Mouse (Mus musculus) natural killer cell, adult 2 months (primary cell): ENCODE measurements around the gene Olfr877.

Experiments used
- DNase-seq, 2 experiments: peaks; one replicate each; pipeline ENCODE4 v3.0.0; 2022; ENCODE audit warnings: low spot score in 2 of 2

Gene Olfr877

DNA sequence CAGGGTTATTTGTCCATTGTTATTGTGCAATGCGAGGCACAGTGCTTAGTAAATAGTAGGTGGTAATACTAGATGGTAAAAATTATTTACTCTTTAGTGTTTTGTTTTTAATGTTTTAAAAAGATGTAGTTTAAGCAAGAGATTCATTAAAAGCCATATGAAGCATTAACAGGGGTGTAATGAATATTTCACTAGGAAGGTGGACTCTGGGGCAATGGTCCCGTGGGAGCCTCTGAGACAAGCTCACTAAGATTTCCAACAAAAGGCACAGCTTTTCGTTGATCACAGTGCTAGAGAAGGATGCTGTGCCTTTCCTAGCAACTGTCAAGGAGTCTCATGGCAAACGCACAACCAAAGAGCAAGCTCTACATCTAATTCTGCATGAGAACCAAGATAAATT, at the start of gene Olfr877:
Olfr877 (plus strand) TSS at position 301 of the 400 bp plus-strand sequence.
- DNase-seq, result no peak

GRCm38 (mm10) chr9:37807235-37807634, 46.8 kb upstream of the Olfr877 start:
- DNase-seq, result no peak

- no peak for DNase-seq
Measured at GRCm38 (mm10) chr9:37808456-37808855, 45.6 kb upstream of the Olfr877 start.

GRCm38 (mm10) chr9:37808976-37809375, 45.1 kb upstream of the Olfr877 start:
- no peak for DNase-seq

GRCm38 (mm10) chr9:37814696-37815095, 39.4 kb upstream of the Olfr877 start:
- no peak for DNase-seq

DNA sequence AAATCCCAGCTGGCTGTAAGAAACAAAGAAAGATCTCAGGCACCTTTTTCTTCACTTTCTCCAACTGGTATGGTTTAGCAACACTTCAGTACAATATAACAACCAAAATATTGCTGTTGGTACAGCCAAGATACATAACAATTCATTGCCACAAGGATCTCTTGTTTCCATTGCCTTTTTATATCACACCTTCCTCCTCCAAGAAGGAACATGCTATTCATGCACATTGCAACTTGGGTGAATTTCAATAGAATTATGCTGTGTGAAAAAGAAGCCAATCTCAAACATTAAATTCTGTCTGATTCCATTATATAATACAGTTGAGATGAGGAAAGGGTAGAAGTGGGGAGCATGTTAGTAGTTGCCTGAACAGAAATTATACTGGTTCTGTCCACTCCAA, 24.2 kb upstream of the Olfr877 start:
- DNase-seq, result no peak

DNA sequence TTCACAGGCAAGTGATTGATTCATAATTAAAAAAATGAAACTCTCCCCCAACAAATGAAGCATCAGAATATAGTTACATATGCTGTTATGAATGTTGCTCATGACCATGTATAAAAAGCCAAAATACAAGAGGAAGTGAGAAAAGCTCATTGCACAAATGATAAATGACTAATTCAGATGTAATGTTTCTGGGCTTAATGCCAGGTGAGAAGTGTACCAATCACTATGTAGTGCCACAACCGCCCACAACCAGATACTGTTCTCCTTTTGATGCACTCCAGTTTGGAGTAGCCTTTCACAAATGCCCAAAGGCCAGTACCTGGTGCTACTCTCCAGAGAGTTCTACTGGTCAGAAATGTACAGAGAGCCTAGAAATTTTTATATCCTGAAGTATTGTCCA, 20.7 kb upstream of the Olfr877 start:
- DNase-seq, result no peak

- no peak for DNase-seq
Measured at GRCm38 (mm10) chr9:37849267-37849666, 4.8 kb upstream of the Olfr877 start.

DNA sequence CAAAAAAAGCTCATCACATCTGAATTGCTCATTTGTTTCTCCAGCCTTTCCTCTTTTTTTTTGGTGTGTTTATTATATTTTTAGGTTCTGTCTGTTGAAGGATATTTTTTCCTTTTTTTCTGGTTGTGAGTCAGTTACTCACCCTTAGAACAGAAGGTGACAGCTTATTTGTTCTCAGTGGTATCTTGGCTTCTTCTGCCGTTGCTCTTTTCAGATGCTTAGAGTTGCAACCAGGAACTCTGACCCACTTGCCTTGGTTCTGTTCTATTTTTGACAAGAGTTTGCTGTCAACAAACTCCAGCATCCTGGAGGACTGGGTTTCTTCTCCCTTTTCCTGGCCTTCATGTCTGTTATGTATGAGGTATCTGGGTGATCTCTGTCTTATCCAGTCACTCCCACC, 9.3 kb downstream of the Olfr877 start:
- no peak for DNase-seq

- no peak for DNase-seq
Measured at GRCm38 (mm10) chr9:37870246-37870645, 16.2 kb downstream of the Olfr877 start.

DNA sequence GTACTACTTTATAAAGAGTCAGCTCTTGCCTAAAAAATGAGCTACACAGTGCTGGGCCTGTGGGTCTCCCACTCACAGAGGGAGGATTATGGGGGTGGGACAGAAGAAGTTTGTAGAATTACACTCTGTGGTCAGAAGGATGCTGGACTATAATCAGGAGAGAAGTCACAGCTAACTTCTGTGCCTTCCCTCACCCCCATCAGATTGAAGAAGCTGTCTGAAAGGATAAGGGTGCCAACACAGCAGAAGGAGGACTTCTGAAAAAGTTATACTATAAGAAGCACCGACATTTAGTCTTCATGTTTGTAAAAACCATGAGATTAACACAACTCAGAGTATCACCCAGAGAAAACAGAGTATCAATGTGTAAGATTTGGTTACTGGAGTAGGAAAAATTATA, 17.0 kb downstream of the Olfr877 start:
- no peak for DNase-seq

GRCm38 (mm10) chr9:37871536-37871935, 17.5 kb downstream of the Olfr877 start:
- no peak for DNase-seq

GRCm38 (mm10) chr9:37890960-37891359, 36.9 kb downstream of the Olfr877 start:
- no peak for DNase-seq

GRCm38 (mm10) chr9:37896661-37897060, 42.6 kb downstream of the Olfr877 start, which contains the start of gene Olfr145:
Gene Olfr145, plus strand, starts transcription at chr9:37896724.
- DNase-seq, result no peak

GRCm38 (mm10) chr9:37905555-37905954, 51.5 kb downstream of the Olfr877 start:
- DNase-seq, result no peak
